Mouse (Mus musculus) cerebellum, adult 2 months (tissue): ENCODE results near the gene Pex5.

Experiments used
- CTCF ChIP-seq: fragments of 200-500 bp; IDR thresholded peaks from 2 replicates; pipeline ENCODE4 v1.5.1; 2011; ENCODE audit warnings: low read depth, mild to moderate bottlenecking, control low read depth, low read length, moderate library complexity, borderline replicate concordance; ENCODE audit not compliant: insufficient read depth
- POLR2A ChIP-seq: fragments of 200-500 bp; IDR thresholded peaks from 2 replicates; pipeline ENCODE4 v1.6.1; 2011; ENCODE audit warnings: low read length, control low read depth, borderline replicate concordance; ENCODE audit not compliant: insufficient read depth

DNA sequence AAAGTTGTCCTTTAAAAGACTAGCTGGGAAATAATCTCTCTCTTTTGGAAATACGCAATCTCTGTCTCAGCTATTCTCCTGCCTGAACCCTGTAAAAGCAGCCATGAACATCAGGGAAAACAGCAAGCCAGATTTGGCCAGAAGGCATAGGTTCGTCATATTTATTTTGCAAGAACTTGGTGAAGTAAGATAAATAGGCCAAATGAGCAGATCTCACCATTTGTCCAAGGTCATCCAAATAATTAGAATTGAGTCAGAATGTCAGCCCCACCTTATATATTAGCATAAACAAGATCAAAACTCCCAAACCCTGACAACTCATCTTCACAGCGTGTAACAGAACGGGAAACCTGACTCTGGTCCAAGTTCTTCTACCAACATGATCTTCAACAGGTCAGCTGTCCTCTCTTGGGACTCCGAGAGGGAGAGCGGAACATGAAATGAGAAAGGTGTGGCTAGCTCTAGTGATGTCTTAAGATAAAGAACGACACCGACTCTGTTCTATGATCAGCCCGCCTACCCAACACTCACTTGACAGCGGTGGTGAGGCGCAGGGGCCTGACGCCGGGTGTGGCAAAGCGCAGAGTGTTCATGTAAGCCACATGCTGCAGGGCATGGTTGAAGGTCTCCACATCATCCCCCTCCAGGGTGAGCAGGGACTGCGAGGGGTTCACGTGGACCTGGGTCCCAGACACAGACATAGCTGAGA, 34.2 kb upstream of the Pex5 start:
- TF ChIP-seq CTCF (no peak), POLR2A (no peak)
